Mouse (Mus musculus) kidney, embryonic 15.5 days (tissue): Measurements from ENCODE around the gene Rab39. TPM values are rescaled to one million over a fixed set of nuclear protein-coding genes. Genes with fewer than 3 reads are reported as not detected.

Source experiments
- ATAC-seq: fragments of 200-750 bp; cut with Nextera tagmentation; replicated peaks from 2 replicates; pipeline ENCODE4 v1.8.0; 2017; ENCODE audit warnings: moderate TSS enrichment; ENCODE audit not compliant: low FRiP score
- H3K27ac ChIP-seq: fragments of 300-500 bp; sonication (generic); 2 replicates; pipeline ENCODE4 v1.5.1; 2015; ENCODE audit warnings: mild to moderate bottlenecking, inconsistent platforms
- H3K27me3 ChIP-seq: fragments of 300-500 bp; sonication (generic); 2 replicates; pipeline ENCODE4 v1.6.1; 2015; ENCODE audit warnings: inconsistent platforms
- H3K36me3 ChIP-seq: fragments of 300-500 bp; sonication (generic); 2 replicates; pipeline ENCODE4 v1.6.1; 2015; ENCODE audit warnings: inconsistent platforms
- H3K4me1 ChIP-seq: fragments of 300-500 bp; sonication (generic); 2 replicates; pipeline ENCODE4 v1.6.1; 2015; ENCODE audit warnings: inconsistent platforms
- H3K4me2 ChIP-seq: fragments of 300-500 bp; sonication (generic); 2 replicates; pipeline ENCODE4 v1.6.1; 2015; ENCODE audit warnings: moderate library complexity, mild to moderate bottlenecking, inconsistent platforms
- H3K4me3 ChIP-seq: fragments of 300-500 bp; sonication (generic); replicated peaks from 2 replicates; pipeline ENCODE4 v1.5.1; 2015; ENCODE audit warnings: mild to moderate bottlenecking, inconsistent platforms
- H3K9ac ChIP-seq: fragments of 300-500 bp; sonication (generic); 2 replicates; pipeline ENCODE4 v1.6.1; 2015; ENCODE audit warnings: mild to moderate bottlenecking, inconsistent platforms
- H3K9me3 ChIP-seq: fragments of 300-500 bp; sonication (generic); replicated peaks from 2 replicates; pipeline ENCODE4 v1.6.1; 2016; ENCODE audit warnings: inconsistent platforms
- WGBS: fragments of 180-500 bp; shearing (Covaris S2); methylation state at CpG from one replicate; pipeline ENCODE4 v1.1.7; 2015; ENCODE audit warnings: mixed read lengths; 5-methylcytosine and 5-hydroxymethylcytosine counted together
- polyA plus RNA-seq: library from polyadenylated mRNA; unstranded; fragments of >200 nt; fragmentation: Nextera tagmentation; extraction: Ambion mirVana; gene quantifications from 2 replicates; pipeline ENCODE4 v1.2.1, GENCODE M21; 2015

Gene Rab39
- 0.36 and 0.57 TPM in 2 replicates for polyA plus RNA-seq

GRCm38 (mm10) chr9:53705992-53706696 lies at the start of gene Rab39:
Rab39 (minus strand) TSS chr9:53706232.
- under 1% methylated on average over 46 of the region's 49 CpGs for WGBS
- Histone ChIP-seq H3K9me3 (no peaks in the 10 kb centered on the region), H3K27me3 (peaks cover 3% of the 10 kb centered on the region; the same call in 1 of the 2 replicates), H3K9ac (no peak within 1 kb of the TSS), H3K4me3 (peak within 1 kb of the TSS; percentile 52), H3K4me1 (peaks cover 13% of the 10 kb centered on the region), H3K4me2 (peak within 1 kb of the TSS; percentile 94), H3K27ac (no peak within 1 kb of the TSS), H3K36me3 (no peaks in the 10 kb centered on the region)
- ATAC-seq, result peak; percentile 96

- no peak overlapping the region for H3K9ac ChIP-seq
Measured at GRCm38 (mm10) chr9:53754801-53755200, 48.8 kb upstream of the Rab39 start.

DNA sequence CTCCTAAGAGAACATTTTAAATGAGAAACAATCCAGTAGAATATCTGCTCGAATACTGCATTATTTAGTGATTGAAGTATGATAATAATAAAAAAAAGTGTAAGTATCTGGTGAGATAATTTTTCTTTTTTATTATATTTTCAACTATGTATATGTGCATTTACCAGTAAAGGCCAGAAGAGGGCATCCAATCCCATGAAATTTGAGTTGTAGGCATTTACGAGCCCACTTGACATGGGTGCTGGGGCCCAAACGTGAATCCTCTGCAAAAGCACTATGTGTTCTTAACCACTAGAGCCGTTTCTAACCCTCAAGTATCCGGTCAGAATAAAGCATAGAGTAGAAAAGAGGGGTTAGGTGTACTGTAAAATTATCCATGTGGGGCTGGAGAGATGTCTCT lies 44.9 kb upstream of the Rab39 start:
- Histone ChIP-seq H3K27ac (no peak overlapping the region), H3K4me1 (no peaks in the 10 kb centered on the region), H3K9ac (no peak overlapping the region), H3K27me3 (peaks cover 12% of the 10 kb centered on the region), H3K36me3 (no peaks in the 10 kb centered on the region), H3K9me3 (no peaks in the 10 kb centered on the region), H3K4me3 (no peak overlapping the region), H3K4me2 (no peak overlapping the region)
- WGBS, result 49% methylated on average over 5 of the region's 5 CpGs
- no peak for ATAC-seq

More at GRCm38 (mm10) chr9:53754801-53755200, 48.8 kb upstream of the Rab39 start:
- peaks cover 20% of the 10 kb centered on the region for H3K27me3 ChIP-seq
- no peak for ATAC-seq
- no peaks in the 10 kb centered on the region for H3K4me1 ChIP-seq
- no peak overlapping the region for H3K4me2 ChIP-seq
- no peak overlapping the region for H3K4me3 ChIP-seq
- no peak overlapping the region for H3K27ac ChIP-seq
- H3K36me3 ChIP-seq, result no peaks in the 10 kb centered on the region
- H3K9me3 ChIP-seq, result no peaks in the 10 kb centered on the region

- Histone ChIP-seq H3K27ac (no peak overlapping the region), H3K9ac (no peak overlapping the region), H3K4me2 (no peak overlapping the region), H3K27me3 (peaks cover 9% of the 10 kb centered on the region), H3K36me3 (no peaks in the 10 kb centered on the region), H3K4me1 (no peaks in the 10 kb centered on the region), H3K9me3 (no peaks in the 10 kb centered on the region), H3K4me3 (no peak overlapping the region)
- ATAC-seq, result no peak
- WGBS, result 89% methylated on average over 13 of the region's 13 CpGs
Measured at GRCm38 (mm10) chr9:53750411-53750810, 44.4 kb upstream of the Rab39 start.

DNA sequence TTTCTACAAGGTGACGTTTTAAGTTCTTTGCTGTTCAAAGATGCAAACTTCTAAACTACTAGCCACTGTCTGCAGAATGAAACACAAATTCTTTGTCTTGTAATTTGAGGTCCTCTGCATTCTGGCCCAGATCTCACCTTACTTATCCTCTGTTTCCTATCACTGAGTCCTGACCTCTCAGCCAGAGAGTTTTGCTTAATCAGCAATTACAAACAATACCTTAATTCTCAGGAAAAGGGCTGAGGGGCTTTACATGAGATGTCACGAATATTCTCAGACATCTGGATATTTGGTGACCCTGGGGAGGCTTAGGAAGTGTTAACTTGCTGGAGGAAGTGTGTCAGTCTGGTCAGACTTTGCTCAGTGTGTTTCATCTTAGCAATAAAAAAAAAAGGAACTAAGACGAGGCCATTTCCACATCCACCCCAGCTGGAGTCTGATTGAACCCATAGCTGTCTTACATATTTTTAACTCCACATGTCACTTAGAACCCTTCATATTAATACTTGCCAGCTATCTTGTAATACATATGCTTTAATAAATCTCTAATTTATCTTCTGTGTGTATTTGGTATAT lies 34.9 kb upstream of the Rab39 start:
- Histone ChIP-seq H3K27me3 (no peaks in the 10 kb centered on the region), H3K36me3 (no peaks in the 10 kb centered on the region), H3K9me3 (no peaks in the 10 kb centered on the region), H3K27ac (no peak overlapping the region), H3K4me1 (no peaks in the 10 kb centered on the region), H3K9ac (no peak overlapping the region), H3K4me2 (no peak overlapping the region), H3K4me3 (no peak overlapping the region)
- 51% methylated on average over 3 of the region's 3 CpGs for WGBS
- no peak for ATAC-seq

- H3K4me3 ChIP-seq, result peak overlapping the region; percentile 52
- peak overlapping the region; percentile 94 for H3K4me2 ChIP-seq
- no peak overlapping the region for H3K27ac ChIP-seq
- peaks cover 3% of the 10 kb centered on the region; the same call in 1 of the 2 replicates for H3K27me3 ChIP-seq
- under 1% methylated on average over 28 of the region's 28 CpGs for WGBS
- no peak overlapping the region for H3K9ac ChIP-seq
- peak; percentile 66 for ATAC-seq
- H3K4me1 ChIP-seq, result peaks cover 13% of the 10 kb centered on the region
- H3K36me3 ChIP-seq, result no peaks in the 10 kb centered on the region
- H3K9me3 ChIP-seq, result no peaks in the 10 kb centered on the region
Measured at GRCm38 (mm10) chr9:53705491-53705991, 491 bp downstream of the Rab39 start.

DNA sequence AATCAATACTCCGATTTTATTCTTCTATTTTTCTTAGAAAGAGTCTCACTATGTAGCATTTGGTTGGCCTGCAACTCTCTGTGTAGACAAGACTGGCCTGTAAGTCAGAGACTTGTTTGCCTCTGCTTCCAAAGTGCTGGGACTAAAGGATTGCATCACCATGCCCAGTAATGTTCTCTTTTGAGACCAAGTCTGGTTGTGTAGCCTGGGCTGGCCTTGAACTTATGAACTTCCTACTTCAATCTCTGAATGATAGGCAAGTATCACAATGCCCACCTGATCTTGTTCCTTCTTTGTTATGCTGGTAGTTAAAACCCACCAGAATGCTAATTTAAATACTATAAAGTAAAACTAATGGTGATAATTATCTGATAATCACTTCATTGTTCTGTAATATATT lies 3.0 kb downstream of the Rab39 start:
- peaks cover 13% of the 10 kb centered on the region for H3K4me1 ChIP-seq
- H3K9ac ChIP-seq, result no peak overlapping the region
- no peak overlapping the region for H3K27ac ChIP-seq
- no peaks in the 10 kb centered on the region for H3K9me3 ChIP-seq
- 98% methylated on average over 1 of the region's 1 CpGs for WGBS
- no peak overlapping the region for H3K4me2 ChIP-seq
- H3K27me3 ChIP-seq, result peaks cover 3% of the 10 kb centered on the region; the same call in 1 of the 2 replicates
- no peak for ATAC-seq
- H3K36me3 ChIP-seq, result no peaks in the 10 kb centered on the region
- H3K4me3 ChIP-seq, result no peak overlapping the region

DNA sequence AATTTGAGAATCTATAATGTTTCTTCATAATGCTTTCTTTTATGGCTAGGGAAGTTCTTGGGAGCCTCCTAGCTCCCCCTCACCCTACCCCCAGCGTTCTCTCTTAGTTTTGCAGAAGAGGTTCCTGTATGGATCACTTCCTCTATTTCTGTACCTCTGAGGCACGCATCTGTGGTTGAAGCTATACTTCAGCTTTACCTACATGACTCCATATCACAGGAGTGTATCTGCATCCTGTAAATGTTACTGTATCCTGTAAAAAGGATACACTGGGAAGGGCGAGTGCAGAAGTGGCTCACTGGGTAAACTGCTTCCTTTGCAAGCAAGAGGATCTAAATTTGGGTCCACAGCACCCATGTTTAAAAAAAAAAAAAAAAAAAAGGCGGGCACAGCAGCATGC lies 5.5 kb downstream of the Rab39 start:
- no peaks in the 10 kb centered on the region for H3K36me3 ChIP-seq
- H3K4me3 ChIP-seq, result no peak overlapping the region
- ATAC-seq, result no peak
- WGBS, result 68% methylated on average over 4 of the region's 4 CpGs
- no peak overlapping the region for H3K4me2 ChIP-seq
- no peak overlapping the region for H3K27ac ChIP-seq
- no peak overlapping the region for H3K9ac ChIP-seq
- H3K9me3 ChIP-seq, result no peaks in the 10 kb centered on the region
- H3K4me1 ChIP-seq, result peaks cover 5% of the 10 kb centered on the region
- no peaks in the 10 kb centered on the region for H3K27me3 ChIP-seq

GRCm38 (mm10) chr9:53695846-53696245 lies 10.2 kb downstream of the Rab39 start:
- Histone ChIP-seq H3K4me1 (no peaks in the 10 kb centered on the region), H3K9ac (no peak overlapping the region), H3K27ac (no peak overlapping the region), H3K27me3 (no peaks in the 10 kb centered on the region), H3K9me3 (no peaks in the 10 kb centered on the region), H3K4me3 (no peak overlapping the region), H3K36me3 (no peaks in the 10 kb centered on the region), H3K4me2 (no peak overlapping the region)
- ATAC-seq, result no peak
- WGBS, result 86% methylated on average over 5 of the region's 5 CpGs

GRCm38 (mm10) chr9:53693718-53694117 lies 12.3 kb downstream of the Rab39 start:
- no peaks in the 10 kb centered on the region for H3K36me3 ChIP-seq
- 47% methylated on average over 1 of the region's 1 CpGs for whole genome bisulfite sequencing
- H3K4me2 ChIP-seq, result no peak overlapping the region
- H3K9ac ChIP-seq, result no peak overlapping the region
- ATAC-seq, result no peak
- no peak overlapping the region for H3K4me3 ChIP-seq
- H3K4me1 ChIP-seq, result no peaks in the 10 kb centered on the region
- no peak overlapping the region for H3K27ac ChIP-seq
- no peaks in the 10 kb centered on the region for H3K9me3 ChIP-seq
- no peaks in the 10 kb centered on the region for H3K27me3 ChIP-seq

GRCm38 (mm10) chr9:53691745-53692670 lies 14.0 kb downstream of the Rab39 start:
- 42% methylated on average over 7 of the region's 7 CpGs for WGBS
- Histone ChIP-seq H3K9me3 (no peaks in the 10 kb centered on the region), H3K4me3 (no peak overlapping the region), H3K4me2 (no peak overlapping the region), H3K9ac (no peak overlapping the region), H3K36me3 (no peaks in the 10 kb centered on the region), H3K27ac (no peak overlapping the region), H3K27me3 (no peaks in the 10 kb centered on the region), H3K4me1 (no peaks in the 10 kb centered on the region)
- no peak for ATAC-seq

DNA sequence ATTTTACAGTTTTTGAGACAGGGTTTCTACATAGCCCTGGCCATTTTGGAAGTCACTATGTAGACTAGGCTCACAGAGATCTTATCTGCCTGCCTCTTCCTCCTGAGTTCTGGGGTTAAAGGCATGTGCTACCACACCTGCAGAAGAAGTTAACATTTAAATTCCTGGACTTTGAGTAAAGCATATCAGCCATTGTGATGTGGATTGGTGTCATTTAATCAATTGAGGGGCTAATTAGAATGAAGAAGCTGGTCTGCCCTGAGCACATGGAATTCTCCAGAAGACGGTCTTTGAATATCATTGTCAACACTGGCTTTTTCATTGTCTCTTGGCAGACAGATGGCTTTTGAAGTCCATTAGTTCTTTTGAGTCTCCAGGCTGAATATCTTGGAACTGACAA lies 25.2 kb downstream of the Rab39 start:
- WGBS, result 91% methylated on average over 1 of the region's 1 CpGs
- no peak overlapping the region for H3K9ac ChIP-seq

More for the DNA sequence above, 25.2 kb downstream of the Rab39 start:
- Histone ChIP-seq H3K27ac (no peak overlapping the region), H3K4me1 (no peaks in the 10 kb centered on the region), H3K36me3 (no peaks in the 10 kb centered on the region), H3K9me3 (no peaks in the 10 kb centered on the region; the same call in 1 of the 2 replicates), H3K4me2 (no peak overlapping the region), H3K4me3 (no peak overlapping the region), H3K27me3 (no peaks in the 10 kb centered on the region)
- no peak for ATAC-seq
